Mouse (Mus musculus): Measurements from ENCODE around the gene Olfr206. TPM values are rescaled to one million over a fixed set of nuclear protein-coding genes. Genes with fewer than 3 reads are reported as not detected.
"Not testable (repeated sequence)": the region's sequence is repeated elsewhere in the genome, so short reads cannot be mapped to it uniquely, and the experiment has no call there.

The Olfr206 gene
- not detected in 2 replicates for polyA plus RNA-seq (2015; fragmentation: Nextera tagmentation; extraction: Ambion mirVana)

DNA sequence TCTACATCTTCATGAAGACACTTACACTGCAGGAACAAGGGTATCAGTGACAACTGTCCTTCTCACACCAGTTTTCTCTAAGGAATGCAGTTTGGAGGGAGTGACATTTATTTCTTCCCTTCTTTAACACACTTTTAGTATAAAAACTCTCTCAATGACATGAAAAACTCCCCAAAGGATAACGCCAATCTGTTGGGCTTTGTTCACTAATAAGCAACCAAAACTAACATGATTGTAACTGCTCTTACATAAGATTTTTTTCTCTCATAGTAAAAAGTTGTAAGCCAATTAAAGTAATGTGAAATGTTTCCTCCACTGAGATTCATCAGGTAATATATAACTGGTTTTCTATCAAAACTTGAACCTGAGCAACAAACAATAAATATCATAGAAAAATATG, at the start of gene Olfr206:
TSS of gene Olfr206 (minus strand) at position 101 of the 400 bp plus-strand sequence.
- WGBS = 83% methylated on average over 1 of the region's 1 CpGs
- H3K4me1 ChIP-seq = no peaks in the 10 kb centered on the region
- no peak within 1 kb of the TSS for H3K9ac ChIP-seq
- no peak within 1 kb of the TSS for H3K27ac ChIP-seq
- H3K27me3 ChIP-seq (replicated peaks) = no peaks in the 10 kb centered on the region
- H3K36me3 ChIP-seq = no peaks in the 10 kb centered on the region
- no peaks in the 10 kb centered on the region for H3K9me3 ChIP-seq
- no peak for ATAC-seq (ENCODE audit: insufficient read depth, low FRiP score, low read depth)
- H3K4me3 ChIP-seq (replicated peaks) = no peak within 1 kb of the TSS
- no peak within 1 kb of the TSS for H3K4me2 ChIP-seq

DNA sequence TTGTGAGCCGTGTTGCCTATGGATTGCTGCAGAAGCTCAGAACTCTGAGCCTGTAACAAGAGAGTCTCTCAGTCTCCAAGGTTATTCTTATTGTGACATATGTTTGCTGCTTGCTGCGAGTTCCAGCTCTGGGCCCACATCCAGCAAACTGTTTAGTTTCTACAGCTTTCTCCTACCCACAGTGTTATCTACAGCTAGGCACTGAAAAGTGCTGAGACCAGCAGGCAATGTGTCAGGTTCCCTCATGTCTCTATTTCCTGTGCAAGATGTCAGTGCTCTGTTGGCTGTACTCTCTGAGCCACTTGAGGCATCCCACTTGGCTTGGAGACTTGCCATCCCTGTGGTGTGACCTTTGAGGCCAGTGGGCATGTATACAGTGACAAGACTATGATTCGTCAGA, 44.3 kb upstream of the Olfr206 start:
- no peak for ATAC-seq (ENCODE audit: insufficient read depth, low FRiP score, low read depth)
- no peaks in the 10 kb centered on the region for H3K27me3 ChIP-seq (replicated peaks)
- no peak overlapping the region for H3K4me3 ChIP-seq (replicated peaks)
- 50% methylated on average over 3 of the region's 3 CpGs for WGBS
- H3K4me2 ChIP-seq = no peak overlapping the region
- no peaks in the 10 kb centered on the region for H3K4me1 ChIP-seq
- H3K9ac ChIP-seq = no peak overlapping the region
- no peaks in the 10 kb centered on the region for H3K36me3 ChIP-seq
- H3K9me3 ChIP-seq = no peaks in the 10 kb centered on the region
- no peak overlapping the region for H3K27ac ChIP-seq

DNA sequence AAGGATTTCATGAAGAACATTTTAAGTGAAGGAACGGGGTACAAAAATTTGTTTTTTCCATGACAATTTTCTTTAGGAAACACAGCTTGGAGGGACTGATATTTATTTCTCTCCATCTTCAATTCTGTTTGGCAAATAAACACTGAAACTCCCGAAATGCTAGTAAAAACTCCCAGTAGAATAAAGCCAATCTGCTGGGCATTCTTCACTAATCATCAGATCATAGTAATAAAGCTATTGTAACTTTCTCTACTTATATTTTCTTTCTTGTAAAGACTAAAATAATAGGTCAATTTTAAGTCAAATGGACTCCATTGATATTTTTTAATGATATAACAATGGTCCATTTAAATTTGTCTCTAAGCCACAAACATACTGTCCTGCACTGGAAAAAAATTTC, 14.8 kb upstream of the Olfr206 start, which contains the start of gene Olfr209:
TSS of gene Olfr209 (minus strand) at position 101 of the 400 bp plus-strand sequence.
- Histone ChIP-seq H3K9me3 (no peaks in the 10 kb centered on the region), H3K36me3 (no peaks in the 10 kb centered on the region)
- ATAC-seq (ENCODE audit: insufficient read depth, low FRiP score, low read depth) = no peak

DNA sequence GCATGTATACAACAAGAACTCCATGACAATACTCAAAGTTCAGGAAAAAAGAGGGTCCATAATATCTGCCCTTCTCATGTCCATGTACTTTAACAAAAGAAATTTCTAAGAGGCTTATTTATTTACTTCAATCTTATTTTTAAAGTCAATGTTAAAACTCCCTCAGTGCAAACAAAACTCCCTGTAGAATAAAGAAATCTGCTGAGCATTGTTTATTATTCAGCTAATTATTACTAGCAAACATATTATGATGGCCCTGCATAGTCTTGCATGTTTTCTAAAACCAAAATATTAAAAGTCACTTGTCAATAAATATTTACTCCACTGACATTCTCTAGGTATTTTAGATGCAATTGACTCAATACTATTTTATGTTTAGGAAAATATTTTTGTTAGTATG, 18.0 kb downstream of the Olfr206 start, which contains the start of gene Olfr205:
TSS of gene Olfr205 (minus strand) at position 101 of the 400 bp plus-strand sequence.
- H3K9ac ChIP-seq = no peak within 1 kb of the TSS
- no peak within 1 kb of the TSS for H3K27ac ChIP-seq
- no peak within 1 kb of the TSS for H3K4me2 ChIP-seq
- H3K4me1 ChIP-seq = no peaks in the 10 kb centered on the region
- ATAC-seq (ENCODE audit: insufficient read depth, low FRiP score, low read depth) = no peak
- no peaks in the 10 kb centered on the region for H3K9me3 ChIP-seq
- no peaks in the 10 kb centered on the region for H3K36me3 ChIP-seq
- no peak within 1 kb of the TSS for H3K4me3 ChIP-seq (replicated peaks)
- no peaks in the 10 kb centered on the region for H3K27me3 ChIP-seq (replicated peaks)

More for the DNA sequence above, 14.8 kb upstream of the Olfr206 start, which contains the start of gene Olfr209:
- Histone ChIP-seq H3K4me2 (no peak within 1 kb of the TSS), H3K27ac (no peak within 1 kb of the TSS), H3K9ac (no peak within 1 kb of the TSS), H3K4me1 (no peaks in the 10 kb centered on the region), H3K4me3 (replicated peaks) (no peak within 1 kb of the TSS), H3K27me3 (replicated peaks) (no peaks in the 10 kb centered on the region)
- WGBS = 68% methylated on average over 2 of the region's 2 CpGs

DNA sequence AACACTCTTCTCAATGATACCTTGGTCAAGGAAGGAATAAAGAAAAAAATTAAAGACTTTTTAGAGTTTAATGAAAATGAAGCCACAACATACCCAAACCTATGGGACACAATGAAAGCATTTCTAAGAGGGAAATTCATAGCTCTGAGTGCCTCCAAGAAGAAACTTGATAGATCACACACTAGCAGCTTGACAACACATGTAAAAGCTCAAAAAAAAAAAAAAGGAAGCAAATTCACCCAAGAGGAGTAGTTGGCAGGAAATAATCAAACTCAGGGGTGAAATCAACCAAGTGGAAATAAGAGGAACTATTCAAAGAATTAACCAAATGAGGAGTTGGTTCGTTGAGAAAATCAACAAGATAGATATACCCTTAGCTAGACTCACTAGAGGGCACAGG, 25.8 kb downstream of the Olfr206 start:
- H3K4me2 ChIP-seq; H3K4me1 ChIP-seq; ATAC-seq (ENCODE audit: insufficient read depth, low FRiP score, low read depth); H3K27me3 ChIP-seq (replicated peaks); H3K36me3 ChIP-seq; H3K4me3 ChIP-seq (replicated peaks); H3K27ac ChIP-seq; H3K9me3 ChIP-seq; H3K9ac ChIP-seq: not testable (repeated sequence)
- WGBS = 47% methylated on average over 1 of the region's 1 CpGs

DNA sequence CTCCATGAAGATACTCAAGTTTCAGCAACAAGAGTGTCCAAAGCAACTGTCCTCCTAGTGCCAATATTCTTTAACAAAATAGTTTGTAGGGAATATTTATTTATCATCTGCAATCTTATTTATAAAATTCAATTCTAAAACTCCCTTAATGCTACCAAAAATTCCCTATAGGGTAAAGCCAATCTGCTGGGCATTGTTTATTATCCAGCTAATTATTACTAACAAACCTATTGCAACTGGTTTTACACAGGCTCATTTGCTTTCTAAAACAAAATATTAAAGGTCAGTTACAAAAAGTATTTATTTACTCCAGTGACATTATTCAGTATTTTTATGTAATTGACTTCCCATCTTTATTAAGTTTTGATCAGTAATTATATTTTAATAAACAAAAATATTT, 30.9 kb downstream of the Olfr206 start, which contains the start of gene Olfr204:
TSS of gene Olfr204 (minus strand) at position 101 of the 400 bp plus-strand sequence.
- no peak within 1 kb of the TSS for H3K9ac ChIP-seq
- no peak within 1 kb of the TSS for H3K27ac ChIP-seq
- no peak within 1 kb of the TSS for H3K4me2 ChIP-seq
- no peaks in the 10 kb centered on the region for H3K27me3 ChIP-seq (replicated peaks)
- H3K36me3 ChIP-seq = no peaks in the 10 kb centered on the region
- ATAC-seq (ENCODE audit: insufficient read depth, low FRiP score, low read depth) = no peak
- H3K4me1 ChIP-seq = no peaks in the 10 kb centered on the region
- H3K4me3 ChIP-seq (replicated peaks) = no peak within 1 kb of the TSS
- no peaks in the 10 kb centered on the region for H3K9me3 ChIP-seq

DNA sequence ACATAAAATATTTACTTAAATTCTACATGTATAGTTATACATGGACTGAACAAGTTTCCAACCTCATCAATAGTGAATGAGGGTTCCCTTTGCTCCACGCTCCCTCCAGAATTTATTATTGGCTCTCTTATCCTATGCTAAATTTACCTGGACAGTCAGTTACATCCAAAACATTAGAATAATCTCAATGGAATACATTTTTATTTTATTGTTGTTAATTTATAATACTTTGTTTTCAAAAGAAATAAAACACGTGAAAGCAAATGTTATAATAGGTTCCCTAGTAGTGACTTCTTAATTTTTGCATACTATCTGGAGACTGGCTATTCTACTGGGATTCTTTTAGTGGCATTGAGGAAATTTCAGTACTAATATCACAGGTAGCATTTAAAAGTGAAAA, 50.5 kb downstream of the Olfr206 start, which contains the start of gene Olfr203:
TSS of gene Olfr203 (plus strand) at position 301 of the 400 bp plus-strand sequence.
- Histone ChIP-seq H3K9me3 (no peaks in the 10 kb centered on the region), H3K9ac (no peak within 1 kb of the TSS), H3K4me2 (no peak within 1 kb of the TSS), H3K4me3 (replicated peaks) (no peak within 1 kb of the TSS), H3K4me1 (no peaks in the 10 kb centered on the region), H3K27ac (no peak within 1 kb of the TSS), H3K36me3 (no peaks in the 10 kb centered on the region), H3K27me3 (replicated peaks) (no peaks in the 10 kb centered on the region)
- no peak for ATAC-seq (ENCODE audit: insufficient read depth, low FRiP score, low read depth)
- 79% methylated on average over 2 of the region's 2 CpGs for WGBS

Other genes with a start within 250 kb of the Olfr206 start
- gene Olfr193, start 237.4 kb downstream of the Olfr206 start, polyA plus RNA-seq (2015; fragmentation: Nextera tagmentation; extraction: Ambion mirVana) = not detected in 2 replicates
- not detected in 2 replicates for gene Olfr194, start 228.2 kb downstream of the Olfr206 start, polyA plus RNA-seq (2015; fragmentation: Nextera tagmentation; extraction: Ambion mirVana)
- gene Olfr195, start 202.2 kb downstream of the Olfr206 start, polyA plus RNA-seq (2015; fragmentation: Nextera tagmentation; extraction: Ambion mirVana) = not detected in 2 replicates
- not detected in 2 replicates for gene Olfr196, start 178.8 kb downstream of the Olfr206 start, polyA plus RNA-seq (2015; fragmentation: Nextera tagmentation; extraction: Ambion mirVana)
- gene Olfr198, start 145.7 kb downstream of the Olfr206 start, polyA plus RNA-seq (2015; fragmentation: Nextera tagmentation; extraction: Ambion mirVana) = not detected in 2 replicates
- not detected in 2 replicates for gene Olfr199, start 129.5 kb downstream of the Olfr206 start, polyA plus RNA-seq (2015; fragmentation: Nextera tagmentation; extraction: Ambion mirVana)
- gene Olfr201, start 76.6 kb downstream of the Olfr206 start, polyA plus RNA-seq (2015; fragmentation: Nextera tagmentation; extraction: Ambion mirVana) = not detected in 2 replicates
- not detected in 2 replicates for gene Olfr202, start 62.5 kb downstream of the Olfr206 start, polyA plus RNA-seq (2015; fragmentation: Nextera tagmentation; extraction: Ambion mirVana)
- gene Olfr203, start 50.4 kb downstream of the Olfr206 start, polyA plus RNA-seq (2015; fragmentation: Nextera tagmentation; extraction: Ambion mirVana) = not detected in 2 replicates
- not detected in 2 replicates for gene Olfr204, start 31.0 kb downstream of the Olfr206 start, polyA plus RNA-seq (2015; fragmentation: Nextera tagmentation; extraction: Ambion mirVana)
- gene Olfr205, start 18.1 kb downstream of the Olfr206 start, polyA plus RNA-seq (2015; fragmentation: Nextera tagmentation; extraction: Ambion mirVana) = not detected in 2 replicates
- not detected in 2 replicates for gene Olfr209, start 14.7 kb upstream of the Olfr206 start, polyA plus RNA-seq (2015; fragmentation: Nextera tagmentation; extraction: Ambion mirVana)
- not detected in 2 replicates for gene Gabrr3, start 58.1 kb upstream of the Olfr206 start, polyA plus RNA-seq (2015; fragmentation: Nextera tagmentation; extraction: Ambion mirVana)
- gene Riox2, start 122.5 kb upstream of the Olfr206 start, polyA plus RNA-seq (2015; fragmentation: Nextera tagmentation; extraction: Ambion mirVana) = 36.6 and 37.0 TPM in 2 replicates